Mouse (Mus musculus): ENCODE data around the gene Pou2f3. TPM values are rescaled to one million over a fixed set of nuclear protein-coding genes. Genes with fewer than 3 reads are reported as not detected.
"Not testable (repeated sequence)": the region's sequence is repeated elsewhere in the genome, so short reads cannot be mapped to it uniquely, and the experiment has no call there.

Gene Pou2f3
- polyA plus RNA-seq, 2 experiments = not detected

DNA sequence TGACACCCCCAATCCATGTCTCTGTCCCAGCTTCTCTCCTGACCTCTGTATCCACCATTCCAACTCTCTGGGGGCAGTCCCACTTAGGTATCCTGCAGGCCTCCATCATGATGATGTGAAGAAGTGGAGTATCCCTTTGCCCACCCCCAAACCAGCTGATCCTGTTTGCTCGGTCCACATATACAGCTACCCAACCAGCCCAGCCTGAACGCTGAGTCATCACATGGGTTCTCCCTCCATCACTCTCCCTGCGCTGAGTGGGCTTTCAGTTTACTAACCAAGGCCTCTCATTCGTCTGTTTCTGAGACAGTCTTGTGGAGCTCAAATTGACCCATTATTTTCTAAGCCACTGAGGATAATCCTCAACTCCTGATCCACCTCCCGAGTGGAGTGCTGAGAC is 78.2 kb downstream of the Pou2f3 start:
- Histone ChIP-seq H3K4me3 (ENCODE audit: insufficient read depth in 1 of 2, low read depth in 2 of 2, low read length in 2 of 2) (no peak overlapping the region), H3K4me1 (replicated peaks; ENCODE audit: control insufficient read depth in 2 of 2, insufficient read depth in 2 of 2, low read length in 1 of 2) (peaks cover 7% of the 10 kb centered on the region in 2 experiments), H3K9ac (replicated peaks) (no peak overlapping the region), H3K27ac (no peak overlapping the region), H3K36me3 (replicated peaks; ENCODE audit: control insufficient read depth, insufficient read depth, low read depth) (no peaks in the 10 kb centered on the region), H3K27me3 (ENCODE audit: control insufficient read depth, insufficient read depth, low read length) (no peaks in the 10 kb centered on the region; the same call in none of the 2 replicates), H3K4me2 (ENCODE audit: low read depth) (no peak overlapping the region), H3K9me3 (ENCODE audit: control insufficient read depth, low read length) (no peaks in the 10 kb centered on the region)
- DNase-seq (ENCODE audit: low read depth in 3 of 3, low spot score in 3 of 3) (no peak), ATAC-seq (ENCODE audit: insufficient read depth) (no peak)
- TF ChIP-seq EP300 (IDR thresholded peaks at IDR 0.05; ENCODE audit: low read depth) = no peak
- no peak for TF ChIP-seq CTCF (IDR thresholded peaks at IDR 0.05; ENCODE audit: low read depth)
- WGBS (ENCODE audit: insufficient replicate concordance) = 53% methylated on average over 5 of the region's 5 CpGs

- Histone ChIP-seq H3K9ac (replicated peaks) (no peak overlapping the region), H3K4me2 (ENCODE audit: low read depth) (no peak overlapping the region), H3K4me1 (replicated peaks; ENCODE audit: control insufficient read depth in 2 of 2, insufficient read depth in 2 of 2, low read length in 1 of 2) (peaks cover 7% of the 10 kb centered on the region in 2 experiments), H3K36me3 (replicated peaks; ENCODE audit: control insufficient read depth, insufficient read depth, low read depth) (no peaks in the 10 kb centered on the region), H3K9me3 (ENCODE audit: control insufficient read depth, low read length) (no peaks in the 10 kb centered on the region), H3K27ac (no peak overlapping the region), H3K27me3 (ENCODE audit: control insufficient read depth, insufficient read depth, low read length) (no peaks in the 10 kb centered on the region; the same call in none of the 2 replicates), H3K4me3 (ENCODE audit: insufficient read depth in 1 of 2, low read depth in 2 of 2, low read length in 2 of 2) (no peak overlapping the region)
- peak; percentile 79 for TF ChIP-seq CTCF (IDR thresholded peaks at IDR 0.05; ENCODE audit: low read depth)
- no peak for TF ChIP-seq EP300 (IDR thresholded peaks at IDR 0.05; ENCODE audit: low read depth)
- DNase-seq (ENCODE audit: low read depth in 3 of 3, low spot score in 3 of 3) (no peak), ATAC-seq (ENCODE audit: insufficient read depth) (no peak)
- WGBS (ENCODE audit: insufficient replicate concordance) = 75% methylated on average over 2 of the region's 2 CpGs
Measured at GRCm38 (mm10) chr9:43130684-43131083, 79.5 kb downstream of the Pou2f3 start.

DNA sequence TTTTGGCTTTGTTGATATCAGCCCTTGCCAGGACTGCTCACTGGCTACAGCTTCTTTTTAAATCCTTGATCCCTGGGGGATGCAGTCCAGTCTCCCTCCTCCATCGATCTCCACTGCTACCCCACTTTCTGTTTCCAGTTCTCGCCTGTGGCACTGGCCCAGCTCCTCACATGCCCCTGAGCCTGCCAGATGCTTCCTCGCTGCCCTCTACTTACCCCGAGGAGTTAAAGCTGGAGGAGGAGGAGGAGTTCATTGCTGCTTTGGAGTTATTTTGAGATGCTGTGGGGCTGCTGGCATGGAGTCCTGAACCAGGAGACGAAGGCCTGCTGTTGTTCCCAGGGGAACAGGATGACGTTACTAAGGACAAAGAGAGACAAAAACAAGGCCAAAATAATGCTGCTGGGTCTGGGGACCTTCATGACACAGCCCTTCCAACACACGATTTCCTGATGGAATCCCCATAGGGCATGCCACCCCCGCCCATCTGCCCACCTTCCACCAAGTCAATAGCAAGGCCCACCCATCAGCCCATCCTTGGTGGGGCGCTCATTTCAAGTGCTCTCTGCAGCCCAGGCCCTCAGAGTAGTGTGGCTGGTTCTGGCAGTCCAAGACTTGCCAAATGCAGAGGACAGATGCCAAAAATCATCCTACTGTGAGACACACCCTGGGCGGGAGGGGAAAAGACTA is 82.9 kb downstream of the Pou2f3 start:
- DNase-seq (ENCODE audit: low read depth in 3 of 3, low spot score in 3 of 3) = no peak
- peaks cover 7% of the 10 kb centered on the region in 2 experiments for H3K4me1 ChIP-seq (replicated peaks; ENCODE audit: control insufficient read depth in 2 of 2, insufficient read depth in 2 of 2, low read length in 1 of 2)
- no peak overlapping the region for H3K4me2 ChIP-seq (ENCODE audit: low read depth)
- no peak overlapping the region for H3K4me3 ChIP-seq (ENCODE audit: insufficient read depth in 1 of 2, low read depth in 2 of 2, low read length in 2 of 2)
- H3K27ac ChIP-seq = no peak overlapping the region
- H3K9ac ChIP-seq (replicated peaks) = no peak overlapping the region
- H3K27me3 ChIP-seq (ENCODE audit: control insufficient read depth, insufficient read depth, low read length) = no peaks in the 10 kb centered on the region; the same call in none of the 2 replicates
- H3K36me3 ChIP-seq (replicated peaks; ENCODE audit: control insufficient read depth, insufficient read depth, low read depth) = no peaks in the 10 kb centered on the region
- no peak for TF ChIP-seq CTCF (IDR thresholded peaks at IDR 0.05; ENCODE audit: low read depth)
- TF ChIP-seq EP300 (IDR thresholded peaks at IDR 0.05; ENCODE audit: low read depth) = no peak
- WGBS (ENCODE audit: insufficient replicate concordance) = 55% methylated on average over 10 of the region's 10 CpGs
- H3K9me3 ChIP-seq (ENCODE audit: control insufficient read depth, low read length) = no peaks in the 10 kb centered on the region
- ATAC-seq (ENCODE audit: insufficient read depth) = no peak

DNA sequence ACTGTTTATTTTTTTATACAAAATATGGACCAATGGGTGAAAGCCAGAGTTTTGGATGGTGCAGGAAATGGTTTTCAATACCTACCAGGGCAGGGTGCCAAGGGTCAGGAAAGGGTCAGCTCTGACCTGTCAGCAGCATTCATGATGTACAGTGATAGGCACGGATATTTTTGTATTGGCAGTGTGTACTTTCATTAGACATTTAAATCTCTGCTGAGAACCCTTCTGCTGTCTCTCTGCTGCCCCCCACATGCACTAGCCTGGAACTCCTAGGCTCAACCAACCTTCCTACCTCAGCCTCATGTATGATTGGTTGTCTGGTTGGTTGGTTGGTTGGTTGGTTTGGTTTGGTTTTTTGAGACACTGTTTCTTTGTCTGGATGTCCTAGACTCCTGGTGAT is 87.8 kb downstream of the Pou2f3 start:
- Histone ChIP-seq H3K9me3 (ENCODE audit: control insufficient read depth, low read length) (no peaks in the 10 kb centered on the region), H3K27me3 (ENCODE audit: control insufficient read depth, insufficient read depth, low read length) (peaks cover 13% of the 10 kb centered on the region), H3K36me3 (replicated peaks; ENCODE audit: control insufficient read depth, insufficient read depth, low read depth) (no peaks in the 10 kb centered on the region), H3K9ac (replicated peaks) (no peak overlapping the region), H3K4me2 (ENCODE audit: low read depth) (no peak overlapping the region), H3K4me1 (replicated peaks; ENCODE audit: control insufficient read depth in 2 of 2, insufficient read depth in 2 of 2, low read length in 1 of 2) (peaks cover 0 to 1% of the 10 kb centered on the region in 2 experiments; a peak in 1 of 4 replicates), H3K4me3 (ENCODE audit: insufficient read depth in 1 of 2, low read depth in 2 of 2, low read length in 2 of 2) (no peak overlapping the region), H3K27ac (no peak overlapping the region)
- DNase-seq (ENCODE audit: low read depth in 3 of 3, low spot score in 3 of 3) (no peak), ATAC-seq (ENCODE audit: insufficient read depth) (no peak)
- TF ChIP-seq CTCF (IDR thresholded peaks at IDR 0.05; ENCODE audit: low read depth) = peak; percentile 60
- TF ChIP-seq EP300 (IDR thresholded peaks at IDR 0.05; ENCODE audit: low read depth) = no peak
- 20% methylated on average over 1 of the region's 1 CpGs for WGBS (ENCODE audit: insufficient replicate concordance)

- H3K4me1 ChIP-seq (replicated peaks; ENCODE audit: control insufficient read depth in 2 of 2, insufficient read depth in 2 of 2, low read length in 1 of 2); H3K4me2 ChIP-seq (ENCODE audit: low read depth); ATAC-seq (ENCODE audit: insufficient read depth); H3K9ac ChIP-seq (replicated peaks); H3K4me3 ChIP-seq (ENCODE audit: insufficient read depth in 1 of 2, low read depth in 2 of 2, low read length in 2 of 2); H3K36me3 ChIP-seq (replicated peaks; ENCODE audit: control insufficient read depth, insufficient read depth, low read depth); DNase-seq (ENCODE audit: low read depth in 3 of 3, low spot score in 3 of 3); H3K27ac ChIP-seq; H3K9me3 ChIP-seq (ENCODE audit: control insufficient read depth, low read length): not testable (repeated sequence)
- peaks cover 13% of the 10 kb centered on the region for H3K27me3 ChIP-seq (ENCODE audit: control insufficient read depth, insufficient read depth, low read length)
- 68% methylated on average over 2 of the region's 2 CpGs for WGBS (ENCODE audit: insufficient replicate concordance)
Measured at GRCm38 (mm10) chr9:43121948-43122347, 88.2 kb downstream of the Pou2f3 start.

Measured in liver, embryonic 14.5 days (tissue).